Mouse (Mus musculus) heart, embryonic 12.5 days (tissue): ENCODE results near the gene Ddx54. TPM values are rescaled to one million over a fixed set of nuclear protein-coding genes. Genes with fewer than 3 reads are reported as not detected.

Experiments used
- ATAC-seq: fragments of 200-750 bp; cut with Nextera tagmentation; 2 replicates; pipeline ENCODE4 v1.8.0; 2017; ENCODE audit warnings: moderate TSS enrichment, moderate library complexity; ENCODE audit not compliant: insufficient number of reproducible peaks, low FRiP score
- H3K27ac ChIP-seq: fragments of 300-500 bp; sonication (generic); 2 replicates; pipeline ENCODE4 v1.5.1; 2016; ENCODE audit warnings: mild to moderate bottlenecking, moderate library complexity; ENCODE audit not compliant: poor library complexity, severe bottlenecking
- H3K27me3 ChIP-seq: fragments of 300-500 bp; sonication (generic); replicated peaks from 2 replicates; pipeline ENCODE4 v1.6.1; 2016; ENCODE audit warnings: mild to moderate bottlenecking, moderate library complexity
- H3K36me3 ChIP-seq: fragments of 300-500 bp; sonication (generic); 2 replicates; pipeline ENCODE4 v1.6.1; 2016; ENCODE audit warnings: mild to moderate bottlenecking, moderate library complexity
- H3K4me1 ChIP-seq: fragments of 300-500 bp; sonication (generic); replicated peaks from 2 replicates; pipeline ENCODE4 v1.6.1; 2016; ENCODE audit warnings: mild to moderate bottlenecking
- H3K4me2 ChIP-seq: fragments of 300-500 bp; sonication (generic); 2 replicates; pipeline ENCODE4 v1.6.1; 2016; ENCODE audit warnings: mild to moderate bottlenecking, moderate library complexity
- H3K4me3 ChIP-seq: fragments of 300-500 bp; sonication (generic); 2 replicates; pipeline ENCODE4 v1.5.1; 2016; ENCODE audit warnings: mild to moderate bottlenecking
- H3K9ac ChIP-seq: fragments of 300-500 bp; sonication (generic); 2 replicates; pipeline ENCODE4 v1.6.1; 2016; ENCODE audit warnings: mild to moderate bottlenecking, moderate library complexity
- H3K9me3 ChIP-seq: fragments of 300-500 bp; sonication (generic); replicated peaks from 2 replicates; pipeline ENCODE4 v1.6.1; 2016; ENCODE audit warnings: mild to moderate bottlenecking, moderate library complexity
- WGBS: fragments of 180-500 bp; shearing (Covaris S2); methylation state at CpG from one replicate; pipeline ENCODE4 v1.1.7; 2016; 5-methylcytosine and 5-hydroxymethylcytosine counted together
- polyA plus RNA-seq: library from polyadenylated mRNA; unstranded; fragments of >200 nt; fragmentation: Nextera tagmentation; extraction: Ambion mirVana; gene quantifications from 2 replicates; pipeline ENCODE4 v1.2.1, GENCODE M21; 2016

Gene Ddx54
- polyA plus RNA-seq, 1 experiment from 2014 or later, result 38.7 TPM

- Histone ChIP-seq H3K4me1 (peaks cover 30% of the 10 kb centered on the region), H3K4me3 (no peak overlapping the region), H3K4me2 (no peak overlapping the region), H3K27ac (no peak overlapping the region; the same call in 1 of the 2 replicates), H3K9ac (no peak overlapping the region), H3K36me3 (no peaks in the 10 kb centered on the region), H3K9me3 (no peaks in the 10 kb centered on the region), H3K27me3 (peaks cover 44% of the 10 kb centered on the region)
- 37% methylated on average over 11 of the region's 11 CpGs for WGBS
- ATAC-seq, result no peak
These were observed 11.4 kb upstream of the Ddx54 start for GRCm38 (mm10) chr5:120600946-120601668.

GRCm38 (mm10) chr5:120602210-120602609 lies 10.3 kb upstream of the Ddx54 start:
- peaks cover 30% of the 10 kb centered on the region for H3K4me1 ChIP-seq
- no peak for ATAC-seq
- H3K36me3 ChIP-seq, result no peaks in the 10 kb centered on the region
- no peak overlapping the region for H3K4me3 ChIP-seq
- no peak overlapping the region for H3K9ac ChIP-seq
- 93% methylated on average over 12 of the region's 12 CpGs for whole genome bisulfite sequencing
- H3K27me3 ChIP-seq, result peaks cover 35% of the 10 kb centered on the region
- H3K27ac ChIP-seq, result no peak overlapping the region
- no peaks in the 10 kb centered on the region for H3K9me3 ChIP-seq
- no peak overlapping the region for H3K4me2 ChIP-seq

DNA sequence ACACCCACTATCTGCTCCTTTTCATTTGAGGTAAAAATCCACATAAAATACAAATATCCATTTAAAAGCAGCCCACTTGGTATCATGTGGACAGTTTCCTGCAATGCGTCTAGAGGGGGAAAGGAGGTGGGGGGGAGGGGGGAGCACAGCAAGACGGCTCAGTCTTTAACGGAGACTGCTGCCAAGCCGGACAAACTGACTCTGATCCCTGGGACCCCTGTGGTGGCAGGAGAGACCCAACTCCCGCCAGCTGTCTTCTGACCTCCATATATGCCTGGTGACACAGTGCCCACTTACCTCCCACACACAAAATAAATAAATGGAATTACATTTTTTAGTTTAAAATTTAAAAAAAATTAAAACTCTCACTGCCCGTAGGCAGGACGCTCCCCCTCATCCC lies 9.0 kb upstream of the Ddx54 start:
- Histone ChIP-seq H3K9ac (no peak overlapping the region), H3K27ac (no peak overlapping the region), H3K4me2 (no peak overlapping the region), H3K27me3 (peaks cover 22% of the 10 kb centered on the region), H3K36me3 (peaks cover 6% of the 10 kb centered on the region), H3K4me3 (no peak overlapping the region), H3K4me1 (peaks cover 30% of the 10 kb centered on the region), H3K9me3 (no peaks in the 10 kb centered on the region)
- ATAC-seq, result no peak
- 69% methylated on average over 7 of the region's 7 CpGs for WGBS

- Histone ChIP-seq H3K27ac (no peak overlapping the region), H3K36me3 (peaks cover 11% of the 10 kb centered on the region), H3K4me2 (peak overlapping the region; percentile 69), H3K4me3 (peak overlapping the region; percentile 41), H3K27me3 (peaks cover 13% of the 10 kb centered on the region; the same call in 1 of the 2 replicates), H3K9ac (peak overlapping the region; percentile 57; the same call in 1 of the 2 replicates), H3K9me3 (no peaks in the 10 kb centered on the region), H3K4me1 (peaks cover 24% of the 10 kb centered on the region)
- ATAC-seq, result no peak; the same call in 1 of the 2 replicates
- 2% methylated on average over 6 of the region's 6 CpGs for WGBS
These were observed 7.7 kb upstream of the Ddx54 start for GRCm38 (mm10) chr5:120604839-120605238.

DNA sequence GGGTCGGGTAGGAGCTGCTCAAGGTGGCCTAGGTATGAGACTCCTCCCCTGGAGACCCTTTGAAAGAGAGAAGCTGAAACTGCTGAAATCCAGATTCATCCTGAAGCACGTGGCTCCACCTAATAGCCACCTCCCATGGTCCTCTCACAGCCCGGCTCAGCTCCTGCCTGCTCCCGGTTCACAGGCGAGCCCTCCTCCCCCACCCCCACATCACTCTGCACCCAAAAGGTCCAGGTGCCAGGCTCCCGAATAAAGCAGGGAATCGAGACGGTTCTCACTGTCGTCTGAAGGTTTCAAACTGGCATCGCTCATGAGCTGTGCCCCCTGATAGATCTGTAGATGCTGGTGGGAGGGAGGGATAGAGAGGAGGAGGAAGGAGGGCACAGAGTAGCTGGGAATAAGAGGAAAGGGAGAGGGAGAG lies 7.3 kb upstream of the Ddx54 start:
- no peaks in the 10 kb centered on the region for H3K9me3 ChIP-seq
- peak overlapping the region; percentile 69 for H3K4me2 ChIP-seq
- 4% methylated on average over 10 of the region's 10 CpGs for WGBS
- H3K4me3 ChIP-seq, result peak overlapping the region; percentile 41
- no peak overlapping the region for H3K27ac ChIP-seq
- no peak; the same call in 1 of the 2 replicates for ATAC-seq
- H3K36me3 ChIP-seq, result peaks cover 11% of the 10 kb centered on the region
- peaks cover 13% of the 10 kb centered on the region; the same call in 1 of the 2 replicates for H3K27me3 ChIP-seq
- H3K4me1 ChIP-seq, result peaks cover 20% of the 10 kb centered on the region
- peak overlapping the region; percentile 57; the same call in 1 of the 2 replicates for H3K9ac ChIP-seq

- peak; percentile 62 for ATAC-seq
- no peaks in the 10 kb centered on the region for H3K9me3 ChIP-seq
- H3K27me3 ChIP-seq, result peaks cover 13% of the 10 kb centered on the region; the same call in 1 of the 2 replicates
- H3K27ac ChIP-seq, result no peak overlapping the region
- 0 out of 2 replicates have a peak overlapping the region, but pooled peaks have one; percentile 57 for H3K9ac ChIP-seq
- peaks cover 16% of the 10 kb centered on the region for H3K4me1 ChIP-seq
- peaks cover 11% of the 10 kb centered on the region for H3K36me3 ChIP-seq
- H3K4me3 ChIP-seq, result peak overlapping the region; percentile 41
- WGBS, result 1% methylated on average over 8 of the region's 8 CpGs
- H3K4me2 ChIP-seq, result peak overlapping the region; percentile 69
These were observed 6.9 kb upstream of the Ddx54 start for GRCm38 (mm10) chr5:120605688-120606087.

- H3K27ac ChIP-seq, result no peak overlapping the region
- H3K4me1 ChIP-seq, result peaks cover 16% of the 10 kb centered on the region
- ATAC-seq, result no peak
- H3K4me2 ChIP-seq, result no peak overlapping the region
- peaks cover 11% of the 10 kb centered on the region for H3K36me3 ChIP-seq
- no peaks in the 10 kb centered on the region for H3K9me3 ChIP-seq
- H3K9ac ChIP-seq, result no peak overlapping the region
- no peak overlapping the region for H3K4me3 ChIP-seq
- WGBS, result 67% methylated on average over 25 of the region's 25 CpGs
- peaks cover 13% of the 10 kb centered on the region; the same call in 1 of the 2 replicates for H3K27me3 ChIP-seq
These were observed 5.8 kb upstream of the Ddx54 start for GRCm38 (mm10) chr5:120606590-120607200.

DNA sequence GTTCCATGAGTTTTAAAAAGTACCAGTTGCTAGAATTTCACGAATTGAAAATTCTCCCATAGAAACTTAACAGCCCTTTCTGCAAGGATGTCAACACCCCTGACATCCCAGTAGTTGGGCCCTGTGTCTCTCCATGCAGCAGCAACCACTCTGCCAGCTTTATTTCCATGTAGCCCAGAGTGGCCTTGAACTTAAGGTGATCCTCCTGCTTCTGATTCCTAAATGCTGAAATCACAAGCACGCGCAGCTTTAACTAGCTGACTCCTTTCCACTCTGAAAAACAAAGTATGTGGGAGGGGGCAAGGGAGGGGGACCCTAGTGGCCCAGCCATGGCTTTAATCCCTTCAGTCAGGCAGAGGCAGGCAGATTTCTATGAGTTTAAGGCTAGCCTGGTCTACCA lies 5.2 kb upstream of the Ddx54 start:
- H3K36me3 ChIP-seq, result peaks cover 11% of the 10 kb centered on the region
- peaks cover 9% of the 10 kb centered on the region; the same call in 1 of the 2 replicates for H3K27me3 ChIP-seq
- H3K4me1 ChIP-seq, result peaks cover 18% of the 10 kb centered on the region
- no peaks in the 10 kb centered on the region for H3K9me3 ChIP-seq
- no peak for ATAC-seq
- no peak overlapping the region for H3K9ac ChIP-seq
- 62% methylated on average over 3 of the region's 3 CpGs for WGBS
- H3K4me3 ChIP-seq, result no peak overlapping the region
- no peak overlapping the region for H3K4me2 ChIP-seq
- H3K27ac ChIP-seq, result no peak overlapping the region

- no peaks in the 10 kb centered on the region for H3K9me3 ChIP-seq
- no peak overlapping the region for H3K4me3 ChIP-seq
- peaks cover 24% of the 10 kb centered on the region for H3K4me1 ChIP-seq
- ATAC-seq, result no peak
- H3K4me2 ChIP-seq, result no peak overlapping the region
- H3K27me3 ChIP-seq, result no peaks in the 10 kb centered on the region
- H3K9ac ChIP-seq, result no peak overlapping the region
- WGBS, result 83% methylated on average over 16 of the region's 16 CpGs
- peaks cover 11% of the 10 kb centered on the region for H3K36me3 ChIP-seq
- no peak overlapping the region for H3K27ac ChIP-seq
These were observed 3.2 kb upstream of the Ddx54 start for GRCm38 (mm10) chr5:120609246-120609775.

DNA sequence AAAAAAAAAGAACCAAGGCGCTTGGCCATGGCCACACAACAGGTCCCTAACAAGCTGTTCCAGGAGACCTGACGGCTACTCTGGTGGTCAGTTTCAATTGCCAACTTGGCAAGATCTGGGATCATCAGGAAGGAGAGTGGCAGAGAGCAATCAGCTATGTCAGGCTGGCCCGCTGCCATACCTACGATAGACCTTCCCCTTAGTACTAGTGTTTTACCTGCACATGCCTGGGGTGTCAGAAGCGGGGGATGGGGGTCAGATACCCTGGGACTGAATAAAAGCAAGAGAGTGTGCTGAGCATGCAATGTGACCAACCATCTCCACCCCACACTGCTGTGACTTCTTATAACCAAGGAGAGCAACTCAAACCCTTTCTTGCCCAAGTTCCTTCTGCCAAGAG lies 1.6 kb upstream of the Ddx54 start:
- no peak overlapping the region for H3K27ac ChIP-seq
- H3K4me3 ChIP-seq, result peak overlapping the region; percentile 69
- ATAC-seq, result no peak
- peaks cover 22% of the 10 kb centered on the region for H3K36me3 ChIP-seq
- peak overlapping the region; percentile 71; the same call in 1 of the 2 replicates for H3K9ac ChIP-seq
- H3K4me1 ChIP-seq, result peaks cover 18% of the 10 kb centered on the region
- peaks cover 4% of the 10 kb centered on the region; the same call in 1 of the 2 replicates for H3K9me3 ChIP-seq
- WGBS, result 97% methylated on average over 5 of the region's 5 CpGs
- H3K27me3 ChIP-seq, result no peaks in the 10 kb centered on the region
- H3K4me2 ChIP-seq, result peak overlapping the region; percentile 95

- WGBS, result 52% methylated on average over 8 of the region's 8 CpGs
- H3K9me3 ChIP-seq, result peaks cover 5% of the 10 kb centered on the region; the same call in 1 of the 2 replicates
- H3K27me3 ChIP-seq, result no peaks in the 10 kb centered on the region
- no peak overlapping the region; the same call in 1 of the 2 replicates for H3K27ac ChIP-seq
- peak overlapping the region; percentile 71 for H3K9ac ChIP-seq
- peaks cover 18% of the 10 kb centered on the region for H3K4me1 ChIP-seq
- peak overlapping the region; percentile 95 for H3K4me2 ChIP-seq
- H3K36me3 ChIP-seq, result peaks cover 26% of the 10 kb centered on the region
- ATAC-seq, result no peak
- H3K4me3 ChIP-seq, result peak overlapping the region; percentile 69
These were observed 1.1 kb upstream of the Ddx54 start for GRCm38 (mm10) chr5:120611416-120611815.
